Mouse (Mus musculus): ENCODE results near the gene Rps12-ps3. TPM values are rescaled to one million over a fixed set of nuclear protein-coding genes. Genes with fewer than 3 reads are reported as not detected.

The Rps12-ps3 gene
- polyA plus RNA-seq, 1 experiment from 2014 or later: 7.5 TPM

DNA sequence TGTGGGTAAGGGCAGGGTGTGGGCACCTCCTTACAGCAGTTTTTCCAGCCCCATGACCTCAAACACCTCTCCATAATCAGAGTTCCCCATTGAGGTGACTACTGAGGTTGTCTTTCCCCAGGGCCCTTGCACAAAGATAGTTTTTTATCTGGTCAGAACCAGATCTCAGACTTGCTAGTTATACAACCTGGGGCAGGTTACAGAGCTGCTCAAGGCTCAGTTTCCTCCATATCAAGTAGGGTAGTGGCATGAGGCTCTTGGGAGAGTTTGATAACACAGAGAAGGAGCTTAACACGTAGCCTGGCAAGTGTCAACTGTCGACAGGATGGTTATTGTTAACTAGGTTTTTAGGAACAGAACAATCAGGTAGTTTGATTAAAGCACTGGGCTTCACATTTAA is 32.8 kb downstream of the Rps12-ps3 start:
- WGBS: 73% methylated on average over 2 of the region's 2 CpGs
- H3K4me3 ChIP-seq: no peak overlapping the region
- H3K27ac ChIP-seq (replicated peaks): no peak overlapping the region
- no peaks in the 10 kb centered on the region; the same call in 1 of the 2 replicates for H3K27me3 ChIP-seq
- H3K4me1 ChIP-seq: no peaks in the 10 kb centered on the region
- no peak for ATAC-seq (ENCODE audit: low FRiP score, low read depth)
- H3K4me2 ChIP-seq (replicated peaks): no peak overlapping the region
- no peak overlapping the region for H3K9ac ChIP-seq (replicated peaks)
- H3K36me3 ChIP-seq: no peaks in the 10 kb centered on the region
- no peaks in the 10 kb centered on the region for H3K9me3 ChIP-seq

DNA sequence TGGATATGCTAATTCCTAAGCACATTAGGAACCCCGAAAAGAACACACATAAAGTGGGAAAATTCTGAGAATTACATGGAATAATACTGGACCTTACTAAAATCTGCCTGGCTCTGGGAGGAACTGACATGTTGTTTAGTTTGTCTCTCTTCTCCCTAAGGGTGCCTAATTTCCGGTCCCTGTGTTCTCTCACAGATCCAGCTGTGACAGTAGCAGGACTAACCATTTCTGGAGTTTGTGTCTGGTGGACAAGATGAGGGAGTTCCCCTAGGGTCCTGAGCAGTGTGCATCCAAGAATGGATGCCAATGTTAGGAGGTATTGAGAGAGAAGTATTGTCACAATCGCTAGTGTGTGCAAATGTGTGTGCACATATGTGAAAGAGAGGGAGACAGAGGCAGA is 34.3 kb downstream of the Rps12-ps3 start:
- Histone ChIP-seq H3K9me3 (no peaks in the 10 kb centered on the region), H3K27ac (replicated peaks) (no peak overlapping the region), H3K27me3 (no peaks in the 10 kb centered on the region; the same call in 1 of the 2 replicates), H3K4me2 (replicated peaks) (no peak overlapping the region), H3K4me3 (no peak overlapping the region), H3K36me3 (no peaks in the 10 kb centered on the region), H3K4me1 (no peaks in the 10 kb centered on the region), H3K9ac (replicated peaks) (no peak overlapping the region)
- no peak for ATAC-seq (ENCODE audit: low FRiP score, low read depth)
- 89% methylated on average over 3 of the region's 3 CpGs for WGBS

DNA sequence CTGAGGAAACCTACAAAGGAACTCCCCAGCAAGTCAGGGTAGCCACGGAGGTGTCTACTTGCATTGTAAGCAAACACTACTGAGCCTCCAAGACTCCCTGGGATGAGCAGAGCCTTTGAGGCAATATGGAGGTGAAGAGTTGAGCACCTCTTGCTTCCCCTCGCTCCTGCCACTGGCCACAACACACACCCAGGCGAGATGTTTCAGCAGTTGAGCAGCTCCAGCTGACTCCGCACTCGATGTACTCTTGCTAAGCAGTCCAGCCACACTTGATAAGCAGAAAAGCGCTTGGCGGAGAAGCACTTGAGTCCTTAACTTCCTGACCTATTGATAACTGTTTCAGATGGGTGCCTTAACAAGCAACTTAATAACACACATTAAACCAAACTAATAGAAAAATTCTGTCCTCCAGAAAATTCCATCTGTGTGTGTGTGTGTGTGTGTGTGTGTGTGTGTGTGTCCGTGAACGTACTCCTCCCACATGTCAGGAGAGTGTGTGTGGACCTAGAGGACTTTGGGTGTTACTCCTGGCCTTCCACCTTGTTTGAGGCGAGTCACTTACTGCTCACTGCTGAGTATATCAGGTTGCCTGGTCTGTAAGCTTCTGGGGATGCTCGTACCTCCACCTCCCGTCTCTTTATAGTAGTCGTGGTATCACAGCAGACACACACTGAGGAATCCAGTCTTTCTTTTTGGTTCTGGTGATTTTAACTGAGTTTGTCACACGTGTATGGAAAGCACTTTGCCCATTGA is 34.9 kb downstream of the Rps12-ps3 start:
- Histone ChIP-seq H3K9me3 (no peaks in the 10 kb centered on the region), H3K27ac (replicated peaks) (no peak overlapping the region), H3K36me3 (no peaks in the 10 kb centered on the region), H3K4me2 (replicated peaks) (no peak overlapping the region), H3K9ac (replicated peaks) (no peak overlapping the region), H3K4me1 (no peaks in the 10 kb centered on the region), H3K4me3 (no peak overlapping the region), H3K27me3 (no peaks in the 10 kb centered on the region; the same call in 1 of the 2 replicates)
- no peak for ATAC-seq (ENCODE audit: low FRiP score, low read depth)
- WGBS: 81% methylated on average over 14 of the region's 14 CpGs

DNA sequence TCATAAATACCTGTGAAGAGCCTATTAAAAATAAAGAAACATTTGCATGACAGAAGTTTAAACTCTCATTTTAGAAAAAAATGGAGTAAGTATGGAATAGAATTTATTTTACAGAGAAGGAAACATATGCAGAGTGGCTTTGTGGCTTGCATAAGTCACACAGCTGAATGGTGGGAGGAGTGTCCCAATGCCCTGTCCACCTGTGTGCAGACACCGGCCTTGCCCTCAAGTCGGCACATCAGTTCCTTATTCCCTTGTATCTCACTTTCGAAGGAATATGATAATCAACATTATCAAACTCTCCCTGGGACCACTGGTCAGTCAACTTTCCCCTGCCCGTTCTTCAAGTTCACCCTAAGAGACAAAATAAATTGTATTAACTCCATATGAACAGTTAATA is 35.8 kb downstream of the Rps12-ps3 start:
- no peaks in the 10 kb centered on the region for H3K9me3 ChIP-seq
- no peaks in the 10 kb centered on the region for H3K4me1 ChIP-seq
- H3K27me3 ChIP-seq: no peaks in the 10 kb centered on the region; the same call in 1 of the 2 replicates
- H3K4me2 ChIP-seq (replicated peaks): no peak overlapping the region
- H3K9ac ChIP-seq (replicated peaks): no peak overlapping the region
- H3K4me3 ChIP-seq: no peak overlapping the region
- ATAC-seq (ENCODE audit: low FRiP score, low read depth): no peak
- no peak overlapping the region for H3K27ac ChIP-seq (replicated peaks)
- WGBS: 90% methylated on average over 4 of the region's 4 CpGs
- no peaks in the 10 kb centered on the region for H3K36me3 ChIP-seq

DNA sequence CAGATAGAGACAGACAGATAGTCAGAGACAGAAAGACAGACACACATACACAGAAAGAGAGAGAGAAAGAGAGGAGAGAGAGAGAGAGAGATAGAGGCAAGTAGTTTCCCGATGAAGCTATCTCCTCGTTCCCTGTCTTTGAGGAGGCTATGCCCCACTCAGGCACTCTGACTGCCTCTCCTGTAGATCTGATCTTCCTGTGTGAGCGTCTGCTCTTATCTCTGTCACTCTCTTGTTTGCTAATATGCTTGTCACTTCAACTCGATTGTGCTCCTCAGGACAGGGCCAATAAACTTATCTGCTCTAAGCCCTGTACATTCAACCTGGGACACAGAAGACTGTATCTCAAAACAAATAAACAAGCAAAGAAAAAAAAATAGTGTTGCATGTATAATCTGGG is 37.1 kb downstream of the Rps12-ps3 start:
- H3K9me3 ChIP-seq: no peaks in the 10 kb centered on the region
- no peaks in the 10 kb centered on the region for H3K36me3 ChIP-seq
- H3K4me1 ChIP-seq: no peaks in the 10 kb centered on the region
- no peaks in the 10 kb centered on the region; the same call in 1 of the 2 replicates for H3K27me3 ChIP-seq
- H3K4me3 ChIP-seq: no peak overlapping the region
- 78% methylated on average over 4 of the region's 4 CpGs for WGBS
- ATAC-seq (ENCODE audit: low FRiP score, low read depth): no peak
- H3K27ac ChIP-seq (replicated peaks): no peak overlapping the region
- H3K9ac ChIP-seq (replicated peaks): no peak overlapping the region
- H3K4me2 ChIP-seq (replicated peaks): no peak overlapping the region

DNA sequence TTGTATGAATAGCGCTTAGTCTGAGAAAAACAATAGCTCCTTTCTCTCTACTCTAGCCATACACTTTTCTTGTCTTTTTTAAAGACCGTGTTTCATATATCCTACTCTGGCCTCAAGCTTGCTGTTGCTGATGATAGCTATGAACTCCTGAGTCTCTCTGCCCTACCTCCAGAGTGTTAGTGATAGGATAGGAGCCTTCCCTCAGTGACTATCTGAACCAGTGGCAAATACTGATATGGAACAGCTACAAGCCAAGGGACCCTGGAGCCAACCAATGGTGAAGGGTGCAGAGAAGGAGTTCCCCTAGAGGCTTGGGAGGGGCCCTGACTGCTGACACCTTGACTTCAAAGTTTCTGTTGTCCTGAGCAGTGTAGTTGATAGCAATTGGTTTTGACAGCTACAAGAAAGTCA is 38.4 kb downstream of the Rps12-ps3 start:
- Histone ChIP-seq H3K9ac (replicated peaks) (no peak overlapping the region), H3K4me2 (replicated peaks) (no peak overlapping the region), H3K27ac (replicated peaks) (no peak overlapping the region), H3K4me3 (no peak overlapping the region), H3K4me1 (no peaks in the 10 kb centered on the region), H3K9me3 (no peaks in the 10 kb centered on the region), H3K36me3 (no peaks in the 10 kb centered on the region), H3K27me3 (no peaks in the 10 kb centered on the region; the same call in 1 of the 2 replicates)
- 30% methylated on average over 2 of the region's 2 CpGs for WGBS
- no peak for ATAC-seq (ENCODE audit: low FRiP score, low read depth)

DNA sequence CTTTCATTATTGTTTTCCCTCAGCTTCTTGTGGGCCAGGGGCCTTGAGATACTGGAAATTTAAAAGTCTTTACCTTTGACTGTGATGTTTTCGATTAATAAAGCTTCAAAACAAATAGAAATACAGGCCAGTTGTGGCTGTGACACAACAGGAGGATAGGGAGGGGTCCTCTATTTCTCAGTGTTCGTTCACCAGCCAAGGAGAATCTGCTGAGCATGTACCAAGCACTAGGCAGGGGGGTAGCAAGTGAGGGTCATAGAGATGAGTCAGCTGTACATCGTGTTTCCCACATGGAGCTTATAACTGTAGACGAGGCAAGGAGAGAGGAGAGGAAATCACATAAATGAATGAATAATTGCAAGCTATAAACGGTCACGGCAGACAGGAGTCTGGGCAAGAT is 40.6 kb downstream of the Rps12-ps3 start:
- Histone ChIP-seq H3K4me1 (peaks cover 2% of the 10 kb centered on the region; the same call in 1 of the 2 replicates), H3K27ac (replicated peaks) (no peak overlapping the region), H3K4me2 (replicated peaks) (no peak overlapping the region), H3K4me3 (no peak overlapping the region), H3K36me3 (no peaks in the 10 kb centered on the region), H3K9ac (replicated peaks) (no peak overlapping the region), H3K27me3 (no peaks in the 10 kb centered on the region; the same call in 1 of the 2 replicates), H3K9me3 (no peaks in the 10 kb centered on the region)
- 87% methylated on average over 6 of the region's 6 CpGs for WGBS
- ATAC-seq (ENCODE audit: low FRiP score, low read depth): no peak

DNA sequence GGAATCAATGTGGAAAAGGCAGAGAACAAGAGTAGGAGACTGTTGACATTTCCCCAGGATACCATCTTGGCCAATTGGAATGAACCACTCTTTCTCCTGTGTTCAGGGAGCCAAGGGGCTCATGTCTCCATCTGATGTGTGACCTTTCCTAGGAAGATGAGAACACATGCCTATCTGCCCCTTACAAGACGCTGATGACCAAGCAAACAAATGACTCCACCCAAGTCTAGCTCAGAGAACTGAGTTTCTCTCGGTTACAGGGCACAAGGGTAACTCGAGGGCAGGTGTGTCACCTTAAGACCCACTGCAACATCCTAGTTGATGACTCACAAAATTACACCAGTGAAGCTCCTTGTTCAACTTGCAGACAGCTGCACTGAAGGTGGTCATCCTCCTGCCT is 41.6 kb downstream of the Rps12-ps3 start:
- H3K9me3 ChIP-seq: no peaks in the 10 kb centered on the region
- H3K36me3 ChIP-seq: no peaks in the 10 kb centered on the region
- no peak overlapping the region for H3K4me3 ChIP-seq
- ATAC-seq (ENCODE audit: low FRiP score, low read depth): no peak
- H3K27ac ChIP-seq (replicated peaks): no peak overlapping the region
- peaks cover 2% of the 10 kb centered on the region; the same call in 1 of the 2 replicates for H3K4me1 ChIP-seq
- WGBS: 82% methylated on average over 3 of the region's 3 CpGs
- H3K4me2 ChIP-seq (replicated peaks): no peak overlapping the region
- no peak overlapping the region for H3K9ac ChIP-seq (replicated peaks)
- H3K27me3 ChIP-seq: no peaks in the 10 kb centered on the region; the same call in 1 of the 2 replicates

DNA sequence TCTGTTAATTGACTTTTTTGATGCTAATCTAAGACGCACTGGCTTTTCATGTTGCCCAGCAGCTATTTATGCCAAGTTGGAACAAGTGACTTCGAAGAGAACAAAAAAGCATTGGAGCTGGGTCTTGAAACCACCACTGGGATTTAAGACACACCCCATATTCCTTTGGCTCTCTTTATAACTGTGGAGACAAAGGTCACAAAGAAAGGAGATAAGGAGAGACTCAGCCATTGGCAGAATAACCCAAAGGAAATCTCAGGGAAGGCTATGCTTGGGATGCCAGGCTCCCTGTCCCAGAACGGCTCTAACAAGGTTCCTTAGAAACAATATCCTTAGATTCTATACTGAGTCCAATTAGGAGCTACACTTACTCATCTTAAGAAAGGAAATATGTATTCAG is 44.6 kb downstream of the Rps12-ps3 start:
- H3K27me3 ChIP-seq: no peaks in the 10 kb centered on the region
- H3K27ac ChIP-seq (replicated peaks): no peak overlapping the region
- H3K36me3 ChIP-seq: no peaks in the 10 kb centered on the region
- no peak overlapping the region for H3K4me3 ChIP-seq
- H3K9me3 ChIP-seq: no peaks in the 10 kb centered on the region
- WGBS: 68% methylated on average over 3 of the region's 3 CpGs
- ATAC-seq (ENCODE audit: low FRiP score, low read depth): no peak
- H3K9ac ChIP-seq (replicated peaks): no peak overlapping the region
- H3K4me1 ChIP-seq: peaks cover 2% of the 10 kb centered on the region; the same call in 1 of the 2 replicates
- H3K4me2 ChIP-seq (replicated peaks): no peak overlapping the region

DNA sequence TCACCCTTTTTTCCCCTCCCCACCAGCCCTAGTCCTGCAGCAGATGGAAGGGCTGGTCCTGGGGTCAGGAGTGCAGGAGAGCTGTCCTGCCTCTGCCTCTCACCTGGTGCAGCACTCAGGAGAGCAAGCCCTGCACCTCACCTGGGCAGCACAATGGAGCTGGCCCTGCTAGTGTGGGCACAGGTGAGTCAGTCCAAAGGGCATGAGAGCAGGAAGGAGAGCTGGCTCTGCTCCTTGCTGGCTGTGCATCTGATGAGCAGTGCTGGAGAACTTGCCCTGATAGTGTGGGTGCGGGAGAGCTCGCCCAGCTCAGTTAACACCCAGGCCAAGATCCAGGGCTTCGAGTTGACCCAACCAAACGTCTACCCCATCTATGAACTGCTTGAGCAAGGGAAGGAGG is 45.8 kb downstream of the Rps12-ps3 start:
- Histone ChIP-seq H3K27ac (replicated peaks) (no peak overlapping the region), H3K36me3 (no peaks in the 10 kb centered on the region), H3K4me2 (replicated peaks) (no peak overlapping the region), H3K4me1 (peaks cover 2% of the 10 kb centered on the region; the same call in 1 of the 2 replicates), H3K27me3 (no peaks in the 10 kb centered on the region), H3K9ac (replicated peaks) (no peak overlapping the region), H3K9me3 (no peaks in the 10 kb centered on the region), H3K4me3 (no peak overlapping the region)
- ATAC-seq (ENCODE audit: low FRiP score, low read depth): no peak
- WGBS: 93% methylated on average over 4 of the region's 4 CpGs

DNA sequence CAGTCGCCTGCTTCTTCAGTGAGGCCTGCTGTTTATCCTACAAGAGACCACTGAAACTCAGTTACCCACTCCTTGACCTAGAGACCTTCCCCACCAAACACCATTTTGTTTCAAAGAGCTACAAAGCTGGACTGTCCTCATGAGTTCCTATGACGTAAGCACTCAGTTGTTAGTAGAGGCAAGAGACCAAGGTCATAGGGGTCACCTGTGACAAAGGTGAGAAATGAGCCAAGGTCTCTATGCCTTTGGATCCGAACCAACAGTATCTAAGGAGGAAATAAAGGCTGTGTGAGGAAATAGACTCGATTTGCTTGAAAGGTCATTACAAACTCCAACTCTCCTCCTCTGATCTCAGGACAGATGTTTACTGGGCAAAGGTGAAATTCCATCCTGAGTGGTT is 48.9 kb downstream of the Rps12-ps3 start:
- Histone ChIP-seq H3K9ac (replicated peaks) (no peak overlapping the region), H3K4me2 (replicated peaks) (no peak overlapping the region), H3K36me3 (no peaks in the 10 kb centered on the region), H3K9me3 (0 out of 2 replicates have a peak, but pooled peaks cover 4% of the 10 kb centered on the region), H3K4me3 (no peak overlapping the region), H3K27me3 (no peaks in the 10 kb centered on the region), H3K4me1 (peaks cover 2% of the 10 kb centered on the region; the same call in 1 of the 2 replicates), H3K27ac (replicated peaks) (no peak overlapping the region)
- WGBS: 82% methylated on average over 4 of the region's 4 CpGs
- no peak for ATAC-seq (ENCODE audit: low FRiP score, low read depth)

Data from midbrain, embryonic 12.5 days (tissue).